Mouse (Mus musculus) cerebellum, adult 2 months (tissue): Measurements from ENCODE around the gene Dusp5.

ENCODE experiments used
- CTCF ChIP-seq: fragments of 200-500 bp; IDR thresholded peaks from 2 replicates; pipeline ENCODE4 v1.5.1; 2011; ENCODE audit warnings: low read depth, mild to moderate bottlenecking, control low read depth, low read length, moderate library complexity, borderline replicate concordance; ENCODE audit not compliant: insufficient read depth
- POLR2A ChIP-seq: fragments of 200-500 bp; IDR thresholded peaks from 2 replicates; pipeline ENCODE4 v1.6.1; 2011; ENCODE audit warnings: low read length, control low read depth, borderline replicate concordance; ENCODE audit not compliant: insufficient read depth

DNA sequence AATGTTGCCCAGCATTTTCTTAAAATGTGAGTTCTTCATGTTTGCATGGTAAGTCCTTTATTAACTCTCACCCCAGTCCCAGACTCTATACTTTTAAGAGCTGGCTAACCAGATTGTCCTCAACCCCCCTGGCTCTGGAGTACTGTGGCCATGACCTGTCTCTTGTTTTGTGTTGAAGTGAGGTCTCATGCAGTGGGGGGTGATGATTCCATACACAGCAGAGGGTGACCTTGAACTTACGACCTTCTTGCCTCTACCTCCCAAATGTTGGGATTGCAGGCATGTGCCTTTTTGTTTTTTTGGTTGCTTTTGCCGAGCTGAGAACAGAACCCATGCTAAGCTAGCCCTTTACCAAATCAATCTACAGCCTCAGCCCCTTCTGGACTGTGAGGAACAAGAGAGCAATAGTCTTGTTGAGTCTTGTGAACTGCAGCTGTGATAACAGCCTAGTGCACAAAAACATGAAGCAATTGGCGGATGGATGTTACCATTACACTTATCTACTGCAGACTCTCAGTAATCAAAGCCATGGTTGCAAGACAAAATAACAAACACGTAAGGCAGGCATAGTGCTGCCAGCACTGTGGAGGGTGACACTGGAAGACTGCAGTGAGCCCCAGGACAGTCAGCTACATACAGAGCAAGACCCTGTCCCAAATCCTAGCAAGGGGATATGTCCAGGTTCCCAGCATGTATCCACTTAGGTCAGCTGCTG, 46.5 kb downstream of the Dusp5 start:
- TF ChIP-seq CTCF: no peak
- TF ChIP-seq POLR2A: no peak
